8 mouse cellular contexts compared by ENCODE assay signal in the genomic region with DNA sequence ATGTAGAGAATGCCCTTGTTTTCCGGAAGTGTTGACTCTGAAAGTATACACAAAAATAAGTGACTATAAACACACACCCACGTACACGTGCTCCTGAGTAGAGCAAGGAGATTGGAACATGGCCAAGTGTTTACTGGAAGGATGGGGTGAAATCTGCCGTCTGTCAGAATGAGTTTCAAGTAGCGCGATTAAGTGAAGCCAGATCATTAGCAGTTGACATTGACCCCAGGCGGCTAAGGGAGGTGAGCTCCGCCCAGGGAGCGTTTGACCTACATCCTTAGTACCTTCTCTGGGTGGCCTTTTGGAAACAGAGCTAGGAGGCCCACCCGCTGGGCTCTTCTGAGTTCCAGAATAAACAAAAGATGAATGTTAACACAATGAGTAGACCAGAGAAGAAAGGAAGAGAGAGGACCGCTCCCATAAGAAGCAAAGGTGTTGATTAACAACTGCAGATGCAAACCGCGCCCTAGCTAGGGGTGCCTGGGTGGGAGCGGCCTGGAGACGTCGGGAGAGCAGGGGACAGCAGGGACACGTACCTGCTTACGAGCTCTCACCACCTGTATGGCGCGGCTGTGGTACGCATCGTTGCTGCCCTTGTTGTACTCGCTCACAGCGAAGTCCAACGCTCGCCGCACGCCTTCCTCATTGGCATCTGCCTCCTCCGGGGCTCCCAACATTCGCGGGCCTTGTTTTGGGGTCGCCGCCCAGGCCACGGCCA. TPM values are rescaled to one million over a fixed set of nuclear protein-coding genes. Genes with fewer than 3 reads are reported as not detected.
A peak's percentile ranks its signal among the peaks of the same experiment; 100 is the strongest.
DNase-seq lines count a peak whose midpoint lies in the region; ATAC-seq lines count a peak whose summit lies in the region.

No protein-coding gene starts in this region.

- H3K9me3 ChIP-seq in embryonic facial prominence, embryonic 15.5 days (replicated peaks): no peaks in the 10 kb centered on the region
- H3K9me3 ChIP-seq in hindbrain, embryonic 14.5 days (ENCODE audit: control insufficient read depth, low read length): no peaks in the 10 kb centered on the region
- no peaks in the 10 kb centered on the region for H3K9me3 ChIP-seq in liver, embryonic 12.5 days (replicated peaks)
- H3K9me3 ChIP-seq in neural tube, embryonic 12.5 days: no peaks in the 10 kb centered on the region

- H3K4me2 ChIP-seq in embryonic facial prominence, embryonic 15.5 days (replicated peaks): peak overlapping the region; percentile 58
- H3K4me2 ChIP-seq in hindbrain, embryonic 14.5 days (replicated peaks): peak overlapping the region; percentile 95
- peak overlapping the region; percentile 83 for H3K4me2 ChIP-seq in liver, embryonic 12.5 days
- H3K4me2 ChIP-seq in neural tube, embryonic 12.5 days (replicated peaks): peak overlapping the region; percentile 87

- no peaks in the 10 kb centered on the region for H3K27me3 ChIP-seq in embryonic facial prominence, embryonic 15.5 days
- H3K27me3 ChIP-seq in hindbrain, embryonic 14.5 days (ENCODE audit: control insufficient read depth, insufficient read depth, low read length): no peaks in the 10 kb centered on the region
- no peaks in the 10 kb centered on the region for H3K27me3 ChIP-seq in liver, embryonic 12.5 days (replicated peaks)
- no peaks in the 10 kb centered on the region for H3K27me3 ChIP-seq in neural tube, embryonic 12.5 days (replicated peaks)

- H3K9ac ChIP-seq in embryonic facial prominence, embryonic 15.5 days: peak overlapping the region; percentile 91
- peak overlapping the region; percentile 94 for H3K9ac ChIP-seq in hindbrain, embryonic 14.5 days
- peak overlapping the region; percentile 77 for H3K9ac ChIP-seq in liver, embryonic 12.5 days
- peak overlapping the region; percentile 82 for H3K9ac ChIP-seq in neural tube, embryonic 12.5 days

- 0% methylated on average over 34 of the region's 34 CpGs for WGBS in embryonic facial prominence, embryonic 15.5 days
- 1% methylated on average over 34 of the region's 34 CpGs for WGBS in hindbrain, embryonic 14.5 days
- WGBS in liver, embryonic 12.5 days (ENCODE audit: insufficient replicate concordance): under 1% methylated on average over 34 of the region's 34 CpGs
- WGBS in neural tube, embryonic 12.5 days: 2% methylated on average over 34 of the region's 34 CpGs

- H3K4me1 ChIP-seq in embryonic facial prominence, embryonic 15.5 days: peaks cover 27% of the 10 kb centered on the region
- H3K4me1 ChIP-seq in hindbrain, embryonic 14.5 days (replicated peaks; ENCODE audit: control insufficient read depth, insufficient read depth, low read length): peaks cover 25% of the 10 kb centered on the region
- H3K4me1 ChIP-seq in liver, embryonic 12.5 days: peaks cover 41% of the 10 kb centered on the region
- H3K4me1 ChIP-seq in neural tube, embryonic 12.5 days: peaks cover 27% of the 10 kb centered on the region

- H3K27ac ChIP-seq in embryonic facial prominence, embryonic 15.5 days (replicated peaks): peak overlapping the region; percentile 94
- H3K27ac ChIP-seq in hindbrain, embryonic 14.5 days: peak overlapping the region; percentile 90
- H3K27ac ChIP-seq in liver, embryonic 12.5 days: peak overlapping the region; percentile 86
- peak overlapping the region; percentile 46; the same call in 1 of the 2 replicates for H3K27ac ChIP-seq in neural tube, embryonic 12.5 days

- H3K4me3 ChIP-seq in embryonic facial prominence, embryonic 15.5 days (replicated peaks): peak overlapping the region; percentile 96
- peak overlapping the region; percentile 93 for H3K4me3 ChIP-seq in hindbrain, embryonic 14.5 days (replicated peaks; ENCODE audit: low read length)
- H3K4me3 ChIP-seq in liver, embryonic 12.5 days: peak overlapping the region; percentile 81
- peak overlapping the region; percentile 86 for H3K4me3 ChIP-seq in neural tube, embryonic 12.5 days

- peak; percentile 53 for DNase-seq in adrenal gland, adult 2 months
- no peak for DNase-seq in adrenal gland, postnatal 4 days (ENCODE audit: low spot score in 2 of 2)
- peak; percentile 13 for DNase-seq in adrenal gland, postnatal 25 days
- no peak for DNase-seq in hindbrain, embryonic 14.5 days (ENCODE audit: low spot score)
- DNase-seq in spleen, postnatal 14 days (ENCODE audit: low spot score in 2 of 2): no peak

- ATAC-seq in embryonic facial prominence, embryonic 15.5 days (ENCODE audit: insufficient number of reproducible peaks, low FRiP score, low TSS enrichment, low read depth): peak; percentile 64
- peak; percentile 61; the same call in 1 of the 2 replicates for ATAC-seq in hindbrain, embryonic 14.5 days (ENCODE audit: low FRiP score)
- ATAC-seq in liver, embryonic 12.5 days: peak; percentile 81
- ATAC-seq in neural tube, embryonic 12.5 days (ENCODE audit: low FRiP score, low read depth): peak; percentile 81

- H3K36me3 ChIP-seq in embryonic facial prominence, embryonic 15.5 days: peaks cover 15% of the 10 kb centered on the region
- peaks cover 28% of the 10 kb centered on the region for H3K36me3 ChIP-seq in hindbrain, embryonic 14.5 days (replicated peaks; ENCODE audit: control insufficient read depth, insufficient read depth)
- peaks cover 24% of the 10 kb centered on the region for H3K36me3 ChIP-seq in liver, embryonic 12.5 days
- peaks cover 22% of the 10 kb centered on the region for H3K36me3 ChIP-seq in neural tube, embryonic 12.5 days

RNA-seq across cellular contexts. Expression of gene Cst3, which starts 0.7 kb away (rescaled TPM):
- total RNA-seq in adrenal gland, adult 2 months (2021): 1,000 to 10,000 TPM in 1 of 2 experiments, 100 to 1,000 TPM in 1; 994 to 1,003 TPM
- 1,344 and 1,354 TPM in 2 replicates for polyA plus RNA-seq in adrenal gland, adult 2 months (2012; rRNA removed)
- total RNA-seq in adrenal gland, postnatal 4 days (2021): 100 to 1,000 TPM; 558 to 614 TPM
- 728 and 742 TPM in 2 replicates for total RNA-seq in adrenal gland, postnatal 25 days (2021)
- polyA plus RNA-seq in embryonic facial prominence, embryonic 15.5 days (2015; fragmentation: Nextera tagmentation; extraction: Ambion mirVana): 534 and 540 TPM in 2 replicates
- polyA plus RNA-seq in hindbrain, embryonic 14.5 days (2014; fragmentation: Nextera tagmentation; extraction: Ambion mirVana): 702 and 729 TPM in 2 replicates
- 140 and 142 TPM in 2 replicates for polyA plus RNA-seq in liver, embryonic 12.5 days (2016; fragmentation: Nextera tagmentation; extraction: Ambion mirVana)
- 332 and 342 TPM in 2 replicates for polyA plus RNA-seq in neural tube, embryonic 12.5 days (2016; fragmentation: Nextera tagmentation; extraction: Ambion mirVana)

RNA-seq across cellular contexts. Expression of gene 9230104L09Rik, which starts 9.9 kb away (rescaled TPM):
- 1 to 10 TPM in 1 of 2 experiments, not detected in 1; 1.7 TPM for total RNA-seq in adrenal gland, adult 2 months (2021)
- polyA plus RNA-seq in adrenal gland, adult 2 months (2012; rRNA removed): 0.19 TPM in 1 of 2 replicates, not detected in the other
- 1 to 10 TPM; 1.6 to 2.0 TPM for total RNA-seq in adrenal gland, postnatal 4 days (2021)
- total RNA-seq in adrenal gland, postnatal 25 days (2021): 1.2 TPM in 1 of 2 replicates, not detected in the other
- polyA plus RNA-seq in embryonic facial prominence, embryonic 15.5 days (2015; fragmentation: Nextera tagmentation; extraction: Ambion mirVana): not detected in 2 replicates
- polyA plus RNA-seq in hindbrain, embryonic 14.5 days (2014; fragmentation: Nextera tagmentation; extraction: Ambion mirVana): not detected in 2 replicates
- not detected in 2 replicates for polyA plus RNA-seq in liver, embryonic 12.5 days (2016; fragmentation: Nextera tagmentation; extraction: Ambion mirVana)
- not detected in 2 replicates for polyA plus RNA-seq in neural tube, embryonic 12.5 days (2016; fragmentation: Nextera tagmentation; extraction: Ambion mirVana)

RNA-seq across cellular contexts. Expression of gene Cst9, which starts 39.8 kb away (rescaled TPM):
- not detected for total RNA-seq in adrenal gland, adult 2 months (2021)
- polyA plus RNA-seq in adrenal gland, adult 2 months (2012; rRNA removed): not detected in 2 replicates
- not detected for total RNA-seq in adrenal gland, postnatal 4 days (2021)
- total RNA-seq in adrenal gland, postnatal 25 days (2021): not detected in 2 replicates
- polyA plus RNA-seq in embryonic facial prominence, embryonic 15.5 days (2015; fragmentation: Nextera tagmentation; extraction: Ambion mirVana): not detected in 2 replicates
- polyA plus RNA-seq in hindbrain, embryonic 14.5 days (2014; fragmentation: Nextera tagmentation; extraction: Ambion mirVana): not detected in 2 replicates
- polyA plus RNA-seq in liver, embryonic 12.5 days (2016; fragmentation: Nextera tagmentation; extraction: Ambion mirVana): 0.31 TPM in 1 of 2 replicates, not detected in the other
- not detected in 2 replicates for polyA plus RNA-seq in neural tube, embryonic 12.5 days (2016; fragmentation: Nextera tagmentation; extraction: Ambion mirVana)

RNA-seq across cellular contexts. Expression of gene Cst13, which starts 54.9 kb away (rescaled TPM):
- not detected for total RNA-seq in adrenal gland, adult 2 months (2021)
- polyA plus RNA-seq in adrenal gland, adult 2 months (2012; rRNA removed): not detected in 2 replicates
- under 1 TPM in 1 of 2 experiments, not detected in 1; 0.42 TPM for total RNA-seq in adrenal gland, postnatal 4 days (2021)
- total RNA-seq in adrenal gland, postnatal 25 days (2021): 0.58 TPM in 1 of 2 replicates, not detected in the other
- not detected in 2 replicates for polyA plus RNA-seq in embryonic facial prominence, embryonic 15.5 days (2015; fragmentation: Nextera tagmentation; extraction: Ambion mirVana)
- polyA plus RNA-seq in hindbrain, embryonic 14.5 days (2014; fragmentation: Nextera tagmentation; extraction: Ambion mirVana): not detected in 2 replicates
- polyA plus RNA-seq in liver, embryonic 12.5 days (2016; fragmentation: Nextera tagmentation; extraction: Ambion mirVana): not detected in 2 replicates
- not detected in 2 replicates for polyA plus RNA-seq in neural tube, embryonic 12.5 days (2016; fragmentation: Nextera tagmentation; extraction: Ambion mirVana)

Comparison
In these comparisons a context has a peak if more than half of its experiments do, and no peak if none do; other contexts are left out.
1. DNase-seq: peak in adrenal gland, adult 2 months (single experiment) and adrenal gland, postnatal 25 days (single experiment); none in adrenal gland, postnatal 4 days (0 of 2), hindbrain, embryonic 14.5 days (single experiment) and spleen, postnatal 14 days (0 of 2).
2. Peak in every context shown above with its lines, with median percentiles within 50 percentile points of each other: ATAC-seq, H3K27ac ChIP-seq, H3K4me2 ChIP-seq, H3K4me3 ChIP-seq and H3K9ac ChIP-seq.